Mouse (Mus musculus) urinary bladder, postnatal 25 days (tissue): ENCODE measurements around the gene Hgfac.
A peak's percentile ranks its signal among the peaks of the same experiment; 100 is the strongest.

Source experiments
- DNase-seq: peaks from one replicate; pipeline ENCODE4 v3.0.0; 2022; ENCODE audit warnings: low spot score

Hgfac gene

DNA sequence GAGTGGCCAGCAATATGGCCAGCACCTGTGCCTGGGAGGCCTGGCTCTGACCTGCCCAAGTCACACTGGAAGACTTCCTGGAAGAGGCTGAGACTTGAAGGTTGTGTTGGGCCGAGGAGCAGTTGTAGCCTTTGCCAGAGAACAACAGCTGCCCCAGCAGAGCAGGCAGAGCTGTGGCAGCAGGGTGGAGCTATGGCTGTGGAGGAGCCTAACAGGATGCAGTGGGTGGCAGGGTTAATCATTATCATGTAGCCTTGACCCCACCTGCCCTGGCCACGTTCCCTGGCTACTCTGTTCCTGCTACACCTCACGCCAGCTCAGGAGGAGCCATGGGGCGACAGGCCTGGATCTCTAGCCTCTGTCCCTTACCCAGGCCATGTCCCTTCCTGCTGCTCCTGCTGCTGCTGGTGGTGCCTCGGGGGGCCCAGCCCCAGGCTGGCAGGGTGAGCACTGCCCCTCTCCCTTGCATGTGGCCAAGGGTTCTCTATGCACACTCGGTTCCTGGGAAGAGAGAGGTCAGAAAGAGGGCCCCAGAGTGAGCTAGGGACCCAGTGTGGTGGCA is at the start of gene Hgfac:
Hgfac (plus strand) TSS at position 242 of the 562 bp plus-strand sequence.
- no peak for DNase-seq

DNA sequence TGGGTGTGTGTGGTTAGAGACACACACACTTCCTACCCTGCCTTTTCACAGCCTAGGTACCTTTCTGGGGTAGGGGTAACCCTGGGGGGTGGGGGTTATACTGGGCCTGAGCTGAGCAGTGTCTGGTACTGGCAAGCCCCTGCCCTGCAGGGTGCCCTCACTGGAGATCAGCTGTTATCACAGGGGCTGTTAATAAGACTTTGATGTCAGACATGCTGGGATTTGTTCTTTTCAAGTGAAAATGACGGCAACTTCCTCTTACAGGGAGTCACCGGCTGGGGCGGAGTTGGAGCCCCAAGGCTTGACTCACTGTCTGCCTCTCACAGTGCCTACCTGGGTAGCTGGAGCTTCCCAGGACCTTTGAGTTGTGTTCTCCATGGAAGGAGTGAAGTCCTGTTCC is 42.6 kb upstream of the Hgfac start:
- DNase-seq = no peak

DNA sequence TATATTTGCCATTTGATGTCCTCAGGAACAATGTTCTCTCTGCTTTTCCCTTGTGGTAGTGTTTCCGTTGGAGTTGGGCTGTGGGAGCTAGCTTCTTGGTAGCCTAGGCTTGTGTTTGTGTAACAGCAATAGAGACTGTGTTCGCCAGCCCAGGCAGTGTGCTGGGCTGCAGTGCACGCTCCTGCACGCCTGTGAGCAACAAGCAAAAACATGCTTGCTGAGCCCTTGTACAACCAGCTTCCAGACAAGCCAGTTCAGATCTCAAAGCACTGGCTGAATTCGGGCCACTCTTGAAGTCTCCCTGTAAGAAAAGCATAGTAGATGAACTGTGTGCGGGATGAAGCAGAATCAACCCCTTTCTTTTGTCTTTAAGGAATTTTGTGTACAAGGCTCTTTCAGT is 42.0 kb upstream of the Hgfac start:
- no peak for DNase-seq

DNA sequence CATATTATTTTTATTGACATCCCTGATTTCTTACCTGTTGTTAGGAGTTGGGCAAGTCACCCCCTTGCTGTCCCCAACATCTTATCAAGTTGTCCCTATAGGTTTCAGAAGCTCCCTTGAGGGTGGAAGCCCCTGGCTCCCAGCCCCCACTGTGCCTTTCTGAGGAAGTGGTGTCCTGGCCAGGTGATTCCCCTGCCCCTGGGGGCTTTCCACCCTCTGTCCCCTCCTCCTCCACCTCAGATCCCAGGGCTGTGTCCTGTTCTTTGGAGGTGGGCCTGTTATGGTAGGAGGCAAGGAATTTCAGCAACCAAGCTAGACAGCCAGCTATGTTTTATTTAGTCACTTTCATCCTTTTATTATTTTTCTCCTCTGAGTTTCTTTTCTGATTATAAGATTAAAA is 41.0 kb upstream of the Hgfac start:
- no peak for DNase-seq

DNA sequence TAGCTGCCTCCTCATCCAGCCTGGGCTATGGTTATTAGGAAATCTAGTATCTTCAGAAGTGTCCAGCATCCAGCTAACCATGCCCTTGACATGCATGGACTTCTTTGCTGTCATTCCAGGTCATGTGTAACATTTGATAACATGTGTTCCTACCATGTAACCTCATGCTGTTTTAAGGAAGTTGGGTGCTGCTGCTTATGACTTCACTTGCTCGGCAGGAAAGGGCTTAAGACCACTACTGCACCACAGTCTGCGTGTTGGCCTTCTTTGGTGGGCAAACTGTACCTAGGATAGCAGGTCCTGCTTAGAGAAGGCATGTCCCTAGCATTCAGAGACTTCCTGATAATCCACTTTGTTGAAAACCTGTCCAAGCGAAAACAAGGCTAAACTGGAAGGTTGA is 40.2 kb upstream of the Hgfac start:
- DNase-seq = no peak

DNA sequence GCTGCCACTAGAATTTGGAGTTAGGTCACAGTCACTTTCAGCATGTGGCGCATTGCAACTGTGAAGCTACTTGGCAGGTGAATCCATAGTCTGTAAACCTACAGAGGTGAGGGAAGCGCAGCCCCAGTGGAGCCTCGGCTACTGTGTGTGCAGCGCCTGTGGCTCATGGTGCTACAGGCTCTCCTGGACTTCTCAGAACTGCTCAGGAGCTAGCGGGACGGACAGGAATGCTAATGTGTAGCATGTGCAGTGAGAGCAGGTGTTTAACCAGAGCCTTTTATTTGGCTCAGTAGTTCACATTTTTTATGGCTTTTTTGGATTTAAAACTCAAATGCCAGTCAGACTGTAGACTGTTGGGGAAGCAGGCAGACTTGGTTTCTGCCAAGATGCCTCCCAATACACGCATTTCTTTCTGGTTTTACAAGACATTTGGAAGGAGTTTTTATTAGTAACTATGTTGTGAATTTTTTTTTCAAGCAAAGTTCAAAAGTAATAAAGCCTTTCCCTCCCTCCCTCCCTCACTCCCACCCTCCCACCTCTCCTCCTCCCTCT is 37.6 kb upstream of the Hgfac start:
- no peak for DNase-seq

DNA sequence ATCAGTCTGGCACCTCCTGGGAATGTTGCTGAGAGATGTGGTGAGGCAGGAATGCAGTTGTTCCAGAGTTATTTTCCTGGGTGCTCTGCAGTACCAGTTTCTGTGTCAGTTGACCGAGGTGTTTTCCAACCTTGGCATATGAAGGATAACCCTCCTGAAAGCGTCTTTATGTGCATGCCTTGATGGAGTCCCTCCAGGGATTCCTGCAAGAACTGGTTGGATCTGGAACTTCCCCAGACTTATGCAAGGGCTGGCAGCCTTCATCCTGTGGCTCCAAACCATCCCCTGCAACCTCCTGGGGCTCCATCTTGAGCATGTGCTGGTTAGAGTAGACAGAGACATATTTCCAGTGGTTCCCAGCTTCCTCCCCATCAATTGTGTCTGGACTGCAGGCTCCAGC is 36.5 kb upstream of the Hgfac start:
- DNase-seq = no peak

DNA sequence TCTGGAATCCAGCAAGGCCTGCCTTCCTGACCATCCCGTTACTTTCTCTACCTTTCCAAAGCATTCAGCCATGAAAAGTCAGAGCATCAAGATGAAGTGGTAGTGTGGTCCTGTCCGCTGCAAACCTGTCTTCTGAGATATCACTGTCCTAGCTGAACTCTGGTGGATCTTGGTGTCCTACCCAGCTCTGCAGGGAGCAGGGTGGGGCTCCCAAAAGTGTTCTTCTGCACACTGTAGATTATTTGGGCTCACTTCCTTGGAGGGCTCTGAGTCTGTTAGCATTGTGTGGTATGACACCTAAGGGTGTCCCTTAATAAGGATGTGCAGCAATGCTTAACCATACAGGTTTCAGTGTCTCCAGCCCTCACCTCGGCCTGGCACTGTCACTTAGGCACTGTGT is 35.6 kb upstream of the Hgfac start:
- DNase-seq = no peak

DNA sequence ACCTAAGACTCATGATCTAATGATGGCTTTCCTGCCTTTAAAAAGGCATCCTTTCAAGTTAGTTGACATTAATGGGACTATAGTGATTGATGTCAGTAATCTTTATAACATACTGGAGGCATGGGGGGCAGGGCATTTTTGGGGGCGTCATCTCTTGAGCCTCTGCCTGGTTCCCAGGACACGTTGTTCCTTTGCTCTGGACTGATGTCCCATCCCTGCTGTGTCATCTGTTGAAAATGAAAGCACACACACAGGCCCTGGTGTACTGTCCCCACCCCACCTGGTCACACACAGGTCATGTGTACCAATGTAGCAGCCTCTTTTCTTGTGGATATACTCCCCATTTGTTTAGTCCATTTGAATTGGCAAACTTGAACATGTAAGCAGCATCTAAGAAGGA is 34.7 kb upstream of the Hgfac start:
- no peak for DNase-seq

DNA sequence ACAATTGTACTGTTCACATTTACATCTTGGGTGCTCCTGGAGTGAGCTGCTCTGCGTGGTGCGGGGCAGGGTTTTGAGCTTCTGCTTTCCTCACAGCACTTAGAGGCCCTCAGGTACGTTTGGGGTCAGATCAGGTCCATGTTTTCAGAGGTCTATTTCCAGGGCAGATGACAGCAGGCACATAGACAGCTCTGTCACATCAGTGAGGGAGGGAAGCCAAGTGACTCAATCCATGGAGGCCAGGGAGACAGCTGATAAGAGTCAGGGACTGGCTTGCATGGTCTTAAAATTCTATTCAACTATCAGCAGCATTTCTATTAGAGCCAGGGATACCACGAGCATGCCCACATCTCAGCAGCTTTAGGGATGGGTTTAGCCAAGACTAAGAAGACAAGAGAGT is 32.1 kb upstream of the Hgfac start:
- DNase-seq = no peak

DNA sequence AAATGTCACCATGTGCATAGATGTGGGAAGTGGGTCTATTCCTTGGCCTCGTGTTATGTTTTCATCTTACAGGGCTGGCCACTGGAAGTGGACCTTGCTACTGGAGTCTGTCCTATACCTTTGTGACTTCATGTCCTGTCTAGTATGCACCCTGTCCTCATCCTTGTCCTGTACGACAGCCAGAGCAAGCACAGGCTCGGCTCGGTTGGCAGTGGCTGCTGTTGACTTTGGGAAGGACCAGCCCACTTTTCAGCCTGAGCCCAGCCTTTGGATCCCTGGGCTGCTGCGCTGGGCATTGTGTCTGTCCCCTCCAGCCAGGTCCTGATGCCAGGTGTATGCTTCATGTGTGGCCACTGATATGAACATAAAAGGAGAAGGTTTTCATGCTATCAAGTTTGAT is 30.7 kb upstream of the Hgfac start:
- no peak for DNase-seq

DNA sequence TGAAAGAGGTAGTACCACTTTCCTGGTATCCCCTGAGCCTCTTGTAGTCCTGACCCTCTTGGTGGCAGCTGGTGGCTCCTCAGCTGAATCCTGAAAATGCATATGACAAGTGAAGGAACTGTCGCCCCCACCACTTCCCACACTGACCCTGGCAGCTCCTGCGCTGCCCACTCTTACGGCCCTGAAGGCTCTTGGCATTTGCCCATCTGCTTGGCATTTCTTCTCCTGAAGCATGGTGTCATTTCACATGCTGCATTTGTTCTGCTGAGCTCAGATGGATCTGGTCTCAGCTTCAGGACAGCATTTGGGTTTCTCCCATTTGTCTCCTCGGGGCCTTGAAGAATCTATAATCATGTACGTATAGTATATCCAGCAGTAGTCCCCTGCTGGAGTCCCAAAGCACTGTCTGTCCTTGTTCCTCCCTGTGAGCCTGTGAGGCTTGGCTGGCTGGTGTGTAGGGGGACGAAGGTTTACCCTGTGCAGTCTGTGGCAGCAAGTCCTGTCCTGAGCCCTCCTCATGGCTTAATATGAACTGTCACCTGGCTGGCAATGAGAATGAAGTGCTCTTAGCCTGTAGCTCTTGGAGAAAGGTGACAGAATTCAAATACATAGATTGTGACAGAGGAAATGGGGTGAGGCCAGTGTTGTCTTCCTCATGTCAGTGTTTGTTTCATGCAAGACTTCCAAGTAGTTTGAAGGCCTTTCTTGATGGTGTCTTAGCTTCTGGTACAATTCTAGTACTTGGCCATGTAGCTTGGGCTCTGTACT is 30.0 kb upstream of the Hgfac start:
- DNase-seq = no peak

DNA sequence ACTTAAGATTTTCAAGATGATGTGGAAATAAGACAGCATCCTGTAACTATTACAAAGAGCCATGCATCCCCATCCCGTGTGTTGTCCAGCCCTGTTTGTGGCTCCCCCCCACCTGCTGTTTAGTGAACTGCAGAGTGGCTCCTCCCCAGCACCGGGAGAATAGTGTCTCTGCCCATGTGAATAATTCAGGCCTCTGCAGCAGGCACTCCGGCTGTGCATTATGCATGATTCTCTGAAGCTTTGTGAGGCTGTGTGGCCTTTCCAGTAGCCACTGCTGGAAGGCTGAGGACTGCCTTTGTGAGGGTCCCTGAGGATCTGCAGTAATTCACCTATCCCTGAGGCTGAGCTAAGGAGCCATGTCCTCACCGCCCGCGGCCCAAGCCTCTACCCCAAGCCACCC is 27.3 kb upstream of the Hgfac start:
- no peak for DNase-seq

DNA sequence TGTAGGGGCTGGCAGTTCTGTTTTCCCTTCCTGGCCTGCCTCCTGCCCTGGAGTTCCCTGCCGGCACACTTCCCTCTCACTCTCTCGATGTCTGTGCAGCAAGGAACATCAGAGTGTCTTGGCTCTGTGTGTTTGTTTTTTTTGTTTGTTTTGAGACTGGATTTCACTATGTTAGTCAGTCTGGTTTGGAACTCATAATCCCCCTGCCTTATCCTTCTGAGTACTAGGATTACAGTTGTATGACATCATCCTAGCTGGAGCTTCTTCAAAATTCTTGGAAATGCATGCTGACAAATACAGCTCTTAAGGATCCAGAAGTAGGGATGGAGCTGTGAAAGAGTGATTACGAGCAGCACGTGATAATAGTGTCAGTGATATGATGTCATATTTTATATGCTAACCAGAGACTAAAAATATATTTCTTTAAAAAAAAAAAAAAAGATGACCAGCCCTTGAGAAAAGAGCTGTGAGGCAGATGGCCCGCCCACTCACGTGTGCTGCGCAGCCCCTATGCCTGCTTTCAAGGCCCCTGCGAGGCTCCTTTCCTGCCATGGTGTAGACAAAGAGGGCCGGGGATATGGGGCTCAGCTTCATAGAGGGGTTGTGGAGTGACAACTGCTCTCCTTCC is 21.5 kb upstream of the Hgfac start:
- no peak for DNase-seq

DNA sequence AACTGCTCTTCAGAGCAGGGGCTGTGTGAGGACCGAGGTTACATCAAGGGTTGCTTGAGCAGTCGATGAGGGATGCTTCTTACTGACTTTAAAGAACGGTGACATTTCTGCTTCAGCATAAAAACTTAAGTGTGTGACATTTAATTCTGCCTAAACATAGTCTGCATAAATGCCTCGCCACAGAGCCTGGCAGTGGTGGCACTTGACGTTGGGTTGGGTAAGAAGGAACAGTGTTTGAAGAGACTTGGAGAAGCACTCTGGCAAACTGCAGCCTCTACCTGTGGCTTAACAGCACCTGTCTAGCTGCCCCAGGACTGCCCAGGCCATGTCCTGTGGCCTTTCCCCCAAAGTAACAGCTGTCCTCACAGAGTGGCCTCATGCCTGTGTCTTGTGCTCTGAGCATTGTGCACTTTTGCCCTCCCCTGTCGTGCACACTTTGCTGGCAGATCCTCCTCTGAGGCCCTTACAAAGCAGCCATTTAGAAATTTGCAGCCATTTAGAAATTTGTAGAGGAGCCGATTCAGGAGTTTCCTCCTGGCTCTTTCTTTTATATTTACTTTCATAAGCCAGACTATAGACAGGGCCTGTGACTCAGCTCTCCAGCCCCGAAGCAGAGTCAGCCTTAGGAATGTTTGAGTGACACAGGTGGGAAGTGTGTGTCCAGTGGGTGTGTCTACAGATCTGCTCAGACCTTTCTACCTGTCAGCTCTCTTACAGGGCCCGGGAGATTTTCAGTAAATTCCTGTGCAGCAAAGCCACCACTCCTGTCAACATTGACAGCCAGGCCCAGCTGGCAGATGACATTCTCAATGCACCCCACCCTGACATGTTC is 20.7 kb upstream of the Hgfac start:
- no peak for DNase-seq

DNA sequence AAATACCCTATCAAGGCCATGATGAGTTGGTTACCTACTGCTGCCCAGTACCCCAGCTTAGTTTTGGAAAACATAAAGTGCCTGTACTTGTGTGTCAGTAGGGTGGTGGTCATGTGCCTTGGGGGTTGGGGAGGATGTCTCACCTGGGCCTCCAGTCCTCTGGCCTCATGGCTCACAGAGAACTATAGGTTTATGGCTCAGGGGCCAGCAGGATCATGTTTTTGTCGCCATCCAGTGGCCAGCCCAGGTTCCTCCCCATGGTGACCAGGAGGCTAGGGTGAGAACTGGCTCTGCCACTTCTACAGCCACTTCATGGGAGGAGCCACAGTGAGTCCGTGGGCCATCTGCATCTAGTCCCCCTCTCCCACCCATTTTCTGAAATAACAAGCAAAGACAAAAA is 16.3 kb upstream of the Hgfac start:
- DNase-seq = peak; percentile 66

DNA sequence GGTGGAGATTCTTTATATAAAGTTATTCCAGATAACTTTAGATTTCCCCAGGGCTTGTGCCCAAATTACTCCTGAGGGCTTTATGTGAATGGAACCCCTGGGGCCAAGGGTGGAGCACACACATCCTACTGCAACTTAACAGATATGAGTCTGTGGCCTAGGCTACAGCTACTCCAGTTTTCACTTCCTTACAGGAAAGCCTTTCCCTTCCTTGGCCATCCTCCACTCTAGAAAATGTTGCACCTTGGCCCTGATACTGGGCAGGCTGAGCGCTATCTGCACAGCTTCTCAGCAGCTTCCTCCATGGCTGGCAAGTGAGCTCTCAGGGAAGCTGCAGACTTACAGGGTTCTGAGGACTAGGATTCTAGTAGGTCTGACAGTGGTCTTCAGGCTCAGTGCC is 12.0 kb upstream of the Hgfac start:
- DNase-seq = no peak

DNA sequence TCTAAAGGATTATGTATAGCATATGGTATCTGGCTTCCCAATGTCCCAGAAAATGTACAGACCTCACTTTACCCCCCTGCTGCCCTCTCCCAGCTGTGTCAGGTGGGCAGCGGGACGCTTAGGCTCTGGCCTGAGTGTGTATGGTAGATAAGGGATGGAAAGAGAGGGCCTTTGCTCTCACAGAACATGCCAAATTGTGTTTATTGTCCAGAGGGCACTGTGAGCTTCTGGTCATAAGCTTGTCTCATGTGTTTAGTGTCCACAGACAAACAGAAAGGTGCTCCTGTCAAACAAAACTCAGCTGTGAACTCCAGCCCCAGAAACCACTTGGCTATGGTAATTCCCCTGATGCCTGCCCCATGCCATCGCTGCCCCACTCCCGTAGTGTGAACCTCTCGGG is 11.6 kb upstream of the Hgfac start:
- no peak for DNase-seq

DNA sequence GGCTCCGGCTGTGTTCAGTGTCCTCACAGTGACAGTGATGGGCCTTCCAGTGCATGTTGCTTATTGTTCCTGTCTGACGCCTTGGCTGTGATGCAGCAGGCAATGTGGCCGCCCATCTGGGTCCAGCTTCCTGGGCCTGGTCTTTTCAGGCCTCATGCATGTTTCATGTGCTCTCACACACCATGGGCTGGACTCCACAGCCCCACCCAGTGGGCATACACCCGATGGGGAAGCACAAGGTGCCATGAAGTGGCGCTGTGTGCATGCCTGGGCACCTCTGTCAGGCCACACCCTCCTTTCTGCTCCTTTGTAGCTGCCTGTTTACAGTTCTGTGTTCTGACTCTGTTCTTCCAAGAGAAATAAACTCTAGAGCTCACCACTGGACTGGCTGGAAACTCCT is 8.2 kb upstream of the Hgfac start:
- peak; percentile 60 for DNase-seq

DNA sequence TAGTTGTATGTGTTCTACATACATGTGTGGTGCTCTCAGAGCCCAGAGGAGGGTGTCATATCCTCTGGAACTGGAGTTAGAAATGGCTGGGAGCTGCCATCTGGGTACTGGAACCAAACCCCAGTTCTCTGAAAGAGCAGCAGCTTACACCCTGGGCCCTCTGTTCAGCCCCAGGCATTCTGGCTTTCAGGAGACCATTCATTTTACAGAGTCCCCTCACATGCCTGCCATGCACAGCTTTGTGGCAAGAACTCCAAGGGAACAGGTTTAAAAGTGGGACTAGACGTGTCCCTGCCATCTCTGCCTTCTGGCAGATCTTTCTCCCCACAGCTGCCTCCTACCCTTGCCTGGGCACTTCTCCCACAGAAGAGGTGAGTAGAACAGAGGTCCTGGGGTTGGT is 7.7 kb upstream of the Hgfac start:
- DNase-seq = no peak

DNA sequence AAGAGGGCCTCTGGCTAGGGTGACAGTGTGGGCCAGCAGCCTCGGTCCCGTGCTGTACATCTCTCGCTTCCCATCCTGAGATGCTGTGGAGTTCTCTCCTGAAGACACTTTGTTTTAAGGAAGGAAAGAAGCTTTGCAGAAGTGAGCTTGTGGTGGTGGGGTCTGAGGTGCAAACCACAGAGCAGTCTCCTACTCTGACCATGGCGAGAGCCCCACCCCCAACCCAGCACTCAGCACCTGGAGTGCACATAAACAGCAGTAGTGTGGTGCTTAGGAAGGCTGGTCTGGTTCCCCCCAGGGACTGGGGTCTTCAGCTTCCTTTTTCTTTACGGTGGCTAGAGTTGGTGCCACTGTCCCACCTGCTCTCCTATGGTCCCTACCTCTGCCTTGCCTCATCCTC is 6.2 kb upstream of the Hgfac start:
- DNase-seq = no peak

DNA sequence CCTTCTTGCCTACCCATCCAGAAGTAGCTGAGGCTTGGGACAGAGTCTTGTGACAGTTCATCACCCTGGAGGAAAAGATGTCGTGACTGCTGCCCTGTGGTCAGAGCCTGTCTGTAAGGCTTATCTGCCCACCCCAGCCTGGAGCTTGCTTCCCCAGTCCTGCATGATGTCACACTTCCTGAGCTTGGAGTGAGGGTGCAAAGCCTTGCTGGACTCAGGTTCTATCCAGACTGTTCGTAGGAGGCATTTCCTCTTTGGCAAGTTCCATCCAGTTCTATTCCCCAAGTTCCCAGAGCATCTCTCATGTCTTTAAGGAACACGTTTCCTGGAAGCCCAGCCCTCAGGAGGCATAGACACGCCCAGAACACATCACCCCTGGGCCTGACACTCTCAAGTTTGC is 5.5 kb upstream of the Hgfac start:
- DNase-seq = no peak

DNA sequence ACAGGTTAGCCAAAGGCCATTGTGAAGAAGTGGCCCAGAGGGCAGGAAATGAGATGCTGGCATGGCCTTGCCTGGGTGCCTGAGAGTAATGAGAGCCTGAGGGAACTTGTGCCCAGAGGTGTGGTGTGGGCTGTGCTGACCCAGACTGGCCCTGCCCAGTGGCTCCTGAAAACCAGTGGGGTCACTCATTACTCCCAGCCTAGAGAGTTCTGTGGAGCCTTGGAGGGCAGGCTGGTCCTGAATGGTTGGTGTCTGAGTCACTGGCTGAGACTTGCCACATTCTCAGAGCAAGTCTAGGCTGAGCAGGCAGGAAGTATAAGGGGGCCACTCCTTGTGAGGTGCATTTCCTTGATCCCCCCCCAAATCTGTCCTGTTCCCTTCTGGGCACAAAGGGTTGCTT is 3.9 kb upstream of the Hgfac start:
- no peak for DNase-seq
